Mouse (Mus musculus) small intestine, adult 2 months (tissue): ENCODE results near the gene Spag9. TPM values are rescaled to one million over a fixed set of nuclear protein-coding genes. Genes with fewer than 3 reads are reported as not detected.
"Not testable (repeated sequence)": the region's sequence is repeated elsewhere in the genome, so short reads cannot be mapped to it uniquely, and the experiment has no call there.

Experiments used
- H3K27ac ChIP-seq: fragments of 200-500 bp; 2 replicates; pipeline ENCODE4 v1.5.1; 2012; ENCODE audit warnings: low read depth, low read length, control low read depth, inconsistent platforms; ENCODE audit not compliant: insufficient read depth
- H3K27me3 ChIP-seq: fragments of 200-500 bp; 2 replicates; pipeline ENCODE4 v1.6.1; 2012; ENCODE audit warnings: mild to moderate bottlenecking, moderate library complexity, low read length, inconsistent platforms; ENCODE audit not compliant: control insufficient read depth, insufficient read depth
- H3K36me3 ChIP-seq: fragments of 200-500 bp; 2 replicates; pipeline ENCODE4 v1.6.1; 2012; ENCODE audit warnings: mild to moderate bottlenecking, low read length, control low read depth, inconsistent platforms; ENCODE audit not compliant: control insufficient read depth, insufficient read depth
- H3K4me1 ChIP-seq: fragments of 200-500 bp; 2 replicates; pipeline ENCODE4 v1.6.1; 2012; ENCODE audit warnings: low read length, inconsistent platforms, mixed read lengths; ENCODE audit not compliant: control insufficient read depth, insufficient read depth, insufficient read length
- H3K4me3 ChIP-seq: fragments of 200-500 bp; 2 replicates; pipeline ENCODE4 v1.5.1; 2012; ENCODE audit warnings: low read depth, mild to moderate bottlenecking, control low read depth, inconsistent platforms, low read length, moderate library complexity
- CTCF ChIP-seq: fragments of 200-500 bp; IDR thresholded peaks from 2 replicates; pipeline ENCODE4 v1.5.1; 2012; ENCODE audit warnings: low read depth, mild to moderate bottlenecking, control low read depth, inconsistent platforms, low read length, moderate library complexity, mixed read lengths; ENCODE audit not compliant: insufficient replicate concordance, insufficient read length; ENCODE audit errors: extremely low read depth
- POLR2A ChIP-seq: fragments of 200-500 bp; IDR thresholded peaks from 2 replicates; pipeline ENCODE4 v1.6.1; 2012; ENCODE audit warnings: low read depth, mild to moderate bottlenecking, control low read depth, inconsistent platforms, low read length, moderate library complexity
- WGBS: fragments of 180-500 bp; shearing (Covaris S2); methylation state at CpG from one replicate; pipeline ENCODE4 v1.1.7; 2018; 5-methylcytosine and 5-hydroxymethylcytosine counted together
- polyA plus RNA-seq: library from polyadenylated mRNA; depleted of rRNA; stranded (reverse); fragments of >200 nt; gene quantifications from 2 replicates; pipeline ENCODE4 v1.2.3, GENCODE M21; 2012

Spag9 gene
- polyA plus RNA-seq, 1 experiment, result 32.4 TPM

- no peak for TF ChIP-seq POLR2A
- TF ChIP-seq CTCF, result no peak
Measured at GRCm38 (mm10) chr11:94047288-94047687, 51.4 kb downstream of the Spag9 start.

GRCm38 (mm10) chr11:94054176-94054575 lies 58.3 kb downstream of the Spag9 start:
- peaks cover 14% of the 10 kb centered on the region for H3K36me3 ChIP-seq
- 92% methylated on average over 3 of the region's 3 CpGs for WGBS
- no peak overlapping the region for H3K27ac ChIP-seq
- no peak overlapping the region for H3K4me3 ChIP-seq
- no peaks in the 10 kb centered on the region for H3K4me1 ChIP-seq
- TF ChIP-seq POLR2A, result no peak
- no peak for TF ChIP-seq CTCF
- H3K27me3 ChIP-seq, result no peaks in the 10 kb centered on the region

More at GRCm38 (mm10) chr11:94047288-94047687, 51.4 kb downstream of the Spag9 start:
- peaks cover 15% of the 10 kb centered on the region for H3K36me3 ChIP-seq
- H3K27ac ChIP-seq, result no peak overlapping the region
- no peaks in the 10 kb centered on the region for H3K4me1 ChIP-seq
- no peaks in the 10 kb centered on the region for H3K27me3 ChIP-seq
- no peak overlapping the region for H3K4me3 ChIP-seq
- WGBS, result 77% methylated on average over 2 of the region's 2 CpGs

- Histone ChIP-seq H3K36me3 (peaks cover 12% of the 10 kb centered on the region), H3K4me3 (no peak overlapping the region), H3K27ac (no peak overlapping the region), H3K27me3 (no peaks in the 10 kb centered on the region), H3K4me1 (no peaks in the 10 kb centered on the region)
- TF ChIP-seq POLR2A, result no peak
- TF ChIP-seq CTCF, result no peak
- WGBS, result 92% methylated on average over 3 of the region's 3 CpGs
Measured at GRCm38 (mm10) chr11:94054901-94055300, 59.0 kb downstream of the Spag9 start.

GRCm38 (mm10) chr11:94063941-94064340 lies 68.0 kb downstream of the Spag9 start:
- no peak overlapping the region for H3K27ac ChIP-seq
- no peaks in the 10 kb centered on the region for H3K27me3 ChIP-seq
- 96% methylated on average over 5 of the region's 5 CpGs for WGBS
- H3K4me3 ChIP-seq, result no peak overlapping the region
- TF ChIP-seq POLR2A (no peak), CTCF (no peak)
- no peaks in the 10 kb centered on the region for H3K4me1 ChIP-seq
- H3K36me3 ChIP-seq, result peaks cover 22% of the 10 kb centered on the region

- H3K27me3 ChIP-seq, result no peaks in the 10 kb centered on the region
- no peaks in the 10 kb centered on the region for H3K4me1 ChIP-seq
- no peak overlapping the region for H3K27ac ChIP-seq
- no peak overlapping the region for H3K4me3 ChIP-seq
- peaks cover 23% of the 10 kb centered on the region for H3K36me3 ChIP-seq
- no peak for TF ChIP-seq CTCF
- TF ChIP-seq POLR2A, result no peak
- WGBS, result 77% methylated on average over 2 of the region's 2 CpGs
Measured at GRCm38 (mm10) chr11:94070455-94070854, 74.6 kb downstream of the Spag9 start.

- Histone ChIP-seq H3K4me1 (no peaks in the 10 kb centered on the region), H3K27ac (no peak overlapping the region), H3K36me3 (peaks cover 19% of the 10 kb centered on the region), H3K4me3 (no peak overlapping the region), H3K27me3 (no peaks in the 10 kb centered on the region)
- WGBS, result 81% methylated on average over 4 of the region's 4 CpGs
- TF ChIP-seq POLR2A (no peak), CTCF (no peak)
Measured at GRCm38 (mm10) chr11:94073283-94073682, 77.4 kb downstream of the Spag9 start.

- WGBS, result 87% methylated on average over 2 of the region's 2 CpGs
- H3K4me3 ChIP-seq, H3K4me1 ChIP-seq, H3K27me3 ChIP-seq, H3K27ac ChIP-seq: not testable (repeated sequence)
- peaks cover 43% of the 10 kb centered on the region for H3K36me3 ChIP-seq
Measured at GRCm38 (mm10) chr11:94086966-94087365, 91.1 kb downstream of the Spag9 start.

GRCm38 (mm10) chr11:94090496-94090895 lies 94.6 kb downstream of the Spag9 start:
- 84% methylated on average over 4 of the region's 4 CpGs for WGBS

More at GRCm38 (mm10) chr11:94090496-94090895, 94.6 kb downstream of the Spag9 start:
- Histone ChIP-seq H3K27me3 (no peaks in the 10 kb centered on the region), H3K4me3 (no peak overlapping the region), H3K4me1 (no peaks in the 10 kb centered on the region), H3K27ac (no peak overlapping the region), H3K36me3 (peaks cover 47% of the 10 kb centered on the region)
- TF ChIP-seq POLR2A (no peak), CTCF (no peak)
